Mouse (Mus musculus) heart, postnatal 0 days (tissue): ENCODE results near the gene Tjp3.

Source experiments
- CTCF ChIP-seq: IDR thresholded peaks from 2 replicates; pipeline ENCODE4 v1.5.1; 2016; ENCODE audit warnings: antibody characterized with exemption, control low read depth, low read depth
- EP300 ChIP-seq: IDR thresholded peaks from 2 replicates; pipeline ENCODE4 v1.6.1; 2016; ENCODE audit warnings: antibody characterized with exemption, low read depth

DNA sequence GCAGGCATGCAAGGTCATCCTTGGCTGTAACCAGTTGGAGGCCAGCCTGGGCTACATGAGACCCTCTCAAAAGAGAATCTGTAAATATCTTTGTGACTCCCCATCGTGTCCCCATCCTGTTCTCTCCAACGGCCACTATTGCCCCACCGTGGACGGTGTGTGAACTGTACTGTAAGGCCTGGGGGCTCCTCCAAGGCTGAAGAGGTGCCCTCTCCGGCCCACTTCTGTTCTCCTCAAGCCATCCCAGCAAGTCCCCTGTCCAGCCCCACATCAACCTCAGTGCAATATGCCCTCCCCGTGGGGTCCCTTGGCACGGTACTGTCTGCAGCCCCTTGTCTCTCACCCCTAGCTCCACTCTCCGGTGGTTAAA is 27.9 kb upstream of the Tjp3 start:
- TF ChIP-seq CTCF (0 out of 2 replicates have a peak, but pooled peaks have one; percentile 21), EP300 (no peak)
